Comparison of ENCODE assay signal across 9 mouse cellular contexts in genomic region chr17:28006611-28007010, GRCm38 (mm10).
DNase-seq lines count a peak whose midpoint lies in the region; ATAC-seq lines count a peak whose summit lies in the region.
"Had no signal": no experiment of that assay in that cellular context is flagged by ENCODE, and none has a peak within 500 bp of the region (broad histone marks: within the 10 kb centered on the region; RNA-seq: fewer than 3 reads in every experiment).

No protein-coding gene starts in this region.

- no peak overlapping the region; the same call in 1 of the 2 replicates for H3K9ac ChIP-seq in midbrain, embryonic 12.5 days (replicated peaks)
- no peak overlapping the region for H3K9ac ChIP-seq in midbrain, embryonic 11.5 days (ENCODE audit: low read length)
- H3K9ac ChIP-seq in limb, embryonic 11.5 days (ENCODE audit: low read length): peak overlapping the region; percentile 0; the same call in 1 of the 2 replicates
- no peak overlapping the region for H3K9ac ChIP-seq in stomach, embryonic 15.5 days

- 0 out of 2 replicates have a peak, but pooled peaks cover 5% of the 10 kb centered on the region for H3K27me3 ChIP-seq in midbrain, embryonic 12.5 days
- H3K27me3 ChIP-seq in midbrain, embryonic 11.5 days (ENCODE audit: control insufficient read depth, insufficient read depth, low read length): no peaks in the 10 kb centered on the region
- H3K27me3 ChIP-seq in limb, embryonic 11.5 days (ENCODE audit: control insufficient read depth, insufficient read depth, low read length): no peaks in the 10 kb centered on the region
- no peaks in the 10 kb centered on the region for H3K27me3 ChIP-seq in stomach, embryonic 15.5 days (replicated peaks)

- H3K36me3 ChIP-seq in midbrain, embryonic 12.5 days: peaks cover 17% of the 10 kb centered on the region
- H3K36me3 ChIP-seq in midbrain, embryonic 11.5 days (ENCODE audit: control insufficient read depth, insufficient read depth, low read length): no peaks in the 10 kb centered on the region
- H3K36me3 ChIP-seq in limb, embryonic 11.5 days (ENCODE audit: control insufficient read depth, insufficient read depth, low read length): no peaks in the 10 kb centered on the region; the same call in 1 of the 2 replicates
- no peaks in the 10 kb centered on the region for H3K36me3 ChIP-seq in stomach, embryonic 15.5 days

- no peaks in the 10 kb centered on the region for H3K9me3 ChIP-seq in midbrain, embryonic 12.5 days
- no peaks in the 10 kb centered on the region for H3K9me3 ChIP-seq in midbrain, embryonic 11.5 days (ENCODE audit: control insufficient read depth, low read length)
- H3K9me3 ChIP-seq in limb, embryonic 11.5 days (ENCODE audit: control insufficient read depth, low read length): no peaks in the 10 kb centered on the region
- no peaks in the 10 kb centered on the region for H3K9me3 ChIP-seq in stomach, embryonic 15.5 days

- no peak overlapping the region for H3K4me3 ChIP-seq in midbrain, embryonic 12.5 days
- H3K4me3 ChIP-seq in midbrain, embryonic 11.5 days (ENCODE audit: low read depth, low read length): no peak overlapping the region
- no peak overlapping the region for H3K4me3 ChIP-seq in limb, embryonic 11.5 days (ENCODE audit: low read depth, low read length)
- H3K4me3 ChIP-seq in stomach, embryonic 15.5 days (replicated peaks): peak overlapping the region; percentile 32
- H3K4me3 ChIP-seq: erythroblast, embryonic 14.5 days had no signal

- peak; percentile 39; the same call in 1 of the 2 replicates for ATAC-seq in frontal cortex, adult (ENCODE audit: low TSS enrichment)
- no peak for ATAC-seq in midbrain, embryonic 12.5 days (ENCODE audit: low FRiP score, low read depth)
- no peak for ATAC-seq in midbrain, embryonic 11.5 days (ENCODE audit: low FRiP score)
- no peak for ATAC-seq in limb, embryonic 11.5 days (ENCODE audit: insufficient number of reproducible peaks, low FRiP score, low TSS enrichment, low read depth)
- ATAC-seq in stomach, embryonic 15.5 days (ENCODE audit: insufficient read depth, low FRiP score, low read depth): no peak
- no peak for ATAC-seq in inflammation-experienced regulatory T-cells, adult 6 months

- WGBS in midbrain, embryonic 12.5 days: 62% methylated on average over 5 of the region's 5 CpGs
- 67% methylated on average over 5 of the region's 5 CpGs for WGBS in midbrain, embryonic 11.5 days
- 62% methylated on average over 5 of the region's 5 CpGs for WGBS in limb, embryonic 11.5 days
- WGBS in stomach, embryonic 15.5 days: 39% methylated on average over 5 of the region's 5 CpGs

- H3K4me2 ChIP-seq in midbrain, embryonic 12.5 days (replicated peaks): 0 out of 2 replicates have a peak overlapping the region, but pooled peaks have one; percentile 12
- H3K4me2 ChIP-seq in midbrain, embryonic 11.5 days: no peak overlapping the region
- peak overlapping the region; percentile 39; the same call in 1 of the 2 replicates for H3K4me2 ChIP-seq in limb, embryonic 11.5 days (ENCODE audit: low read depth, severe bottlenecking)
- H3K4me2 ChIP-seq in stomach, embryonic 15.5 days: peak overlapping the region; percentile 49

- H3K27ac ChIP-seq in midbrain, embryonic 12.5 days (replicated peaks): peak overlapping the region; percentile 40
- no peak overlapping the region for H3K27ac ChIP-seq in midbrain, embryonic 11.5 days (ENCODE audit: low read depth, low read length)
- H3K27ac ChIP-seq in limb, embryonic 11.5 days (replicated peaks; ENCODE audit: low read depth, low read length): peak overlapping the region; percentile 86
- H3K27ac ChIP-seq in stomach, embryonic 15.5 days: peak overlapping the region; percentile 86

- no peak for DNase-seq in frontal cortex, postnatal 25 days (ENCODE audit: low spot score in 2 of 2)
- no peak for DNase-seq in midbrain, embryonic 11.5 days (ENCODE audit: low spot score, missing footprints)
- DNase-seq in limb, embryonic 11.5 days (ENCODE audit: low spot score): no peak
- no peak for DNase-seq in thymus, postnatal 4 days

- peaks cover 28% of the 10 kb centered on the region for H3K4me1 ChIP-seq in midbrain, embryonic 12.5 days
- H3K4me1 ChIP-seq in midbrain, embryonic 11.5 days (ENCODE audit: control insufficient read depth, insufficient read depth, low read length): peaks cover 18% of the 10 kb centered on the region
- H3K4me1 ChIP-seq in limb, embryonic 11.5 days (ENCODE audit: control insufficient read depth, insufficient read depth, low read length): peaks cover 26% of the 10 kb centered on the region
- peaks cover 50% of the 10 kb centered on the region for H3K4me1 ChIP-seq in stomach, embryonic 15.5 days
